Mouse (Mus musculus) neural tube, embryonic 13.5 days (tissue): ENCODE data around the gene Podnl1. TPM values are rescaled to one million over a fixed set of nuclear protein-coding genes. Genes with fewer than 3 reads are reported as not detected.

Source experiments
- ATAC-seq: fragments of 200-750 bp; cut with Nextera tagmentation; 2 replicates; pipeline ENCODE4 v1.8.0; 2017; ENCODE audit warnings: low read depth, mild to moderate bottlenecking, moderate TSS enrichment, moderate library complexity
- H3K27ac ChIP-seq: fragments of 300-500 bp; sonication (generic); replicated peaks from 2 replicates; pipeline ENCODE4 v1.5.1; 2015; ENCODE audit warnings: moderate library complexity, mild to moderate bottlenecking, inconsistent platforms
- H3K27me3 ChIP-seq: fragments of 300-500 bp; sonication (generic); 2 replicates; pipeline ENCODE4 v1.6.1; 2015; ENCODE audit warnings: mild to moderate bottlenecking, inconsistent platforms
- H3K36me3 ChIP-seq: fragments of 300-500 bp; sonication (generic); 2 replicates; pipeline ENCODE4 v1.6.1; 2015; ENCODE audit warnings: mild to moderate bottlenecking, inconsistent platforms
- H3K4me1 ChIP-seq: fragments of 300-500 bp; sonication (generic); replicated peaks from 2 replicates; pipeline ENCODE4 v1.6.1; 2015; ENCODE audit warnings: inconsistent platforms
- H3K4me2 ChIP-seq: fragments of 300-500 bp; sonication (generic); 2 replicates; pipeline ENCODE4 v1.6.1; 2015; ENCODE audit warnings: inconsistent platforms, mild to moderate bottlenecking, moderate library complexity
- H3K4me3 ChIP-seq: fragments of 300-500 bp; sonication (generic); 2 replicates; pipeline ENCODE4 v1.5.1; 2015; ENCODE audit warnings: mild to moderate bottlenecking, inconsistent platforms
- H3K9ac ChIP-seq: fragments of 300-500 bp; sonication (generic); 2 replicates; pipeline ENCODE4 v1.6.1; 2015; ENCODE audit warnings: moderate library complexity, mild to moderate bottlenecking, inconsistent platforms
- H3K9me3 ChIP-seq: fragments of 300-500 bp; sonication (generic); 2 replicates; pipeline ENCODE4 v1.6.1; 2016; ENCODE audit warnings: inconsistent platforms
- WGBS: fragments of 180-500 bp; shearing (Covaris S2); methylation state at CpG from one replicate; pipeline ENCODE4 v1.1.7; 2015; 5-methylcytosine and 5-hydroxymethylcytosine counted together
- polyA plus RNA-seq: library from polyadenylated mRNA; unstranded; fragments of >200 nt; fragmentation: Nextera tagmentation; extraction: Ambion mirVana; gene quantifications from 2 replicates; pipeline ENCODE4 v1.2.1, GENCODE M21; 2015

Gene Podnl1
- polyA plus RNA-seq, 1 experiment from 2014 or later, result 0.36 TPM

GRCm38 (mm10) chr8:84101476-84102270 is 24.1 kb upstream of the Podnl1 start:
- H3K9ac ChIP-seq, result 0 out of 2 replicates have a peak overlapping the region, but pooled peaks have one; percentile 82
- no peaks in the 10 kb centered on the region for H3K9me3 ChIP-seq
- no peak overlapping the region for H3K27ac ChIP-seq
- peaks cover 59% of the 10 kb centered on the region for H3K36me3 ChIP-seq
- peaks cover 47% of the 10 kb centered on the region for H3K4me1 ChIP-seq
- WGBS, result 92% methylated on average over 25 of the region's 25 CpGs
- H3K4me2 ChIP-seq, result 0 out of 2 replicates have a peak overlapping the region, but pooled peaks have one; percentile 86
- no peaks in the 10 kb centered on the region for H3K27me3 ChIP-seq
- no peak for ATAC-seq
- no peak overlapping the region for H3K4me3 ChIP-seq

- H3K9ac ChIP-seq, result peak overlapping the region; percentile 82
- H3K4me1 ChIP-seq, result peaks cover 47% of the 10 kb centered on the region
- WGBS, result 40% methylated on average over 3 of the region's 3 CpGs
- H3K27me3 ChIP-seq, result no peaks in the 10 kb centered on the region
- H3K9me3 ChIP-seq, result no peaks in the 10 kb centered on the region
- peak overlapping the region; percentile 94 for H3K27ac ChIP-seq
- peak overlapping the region; percentile 58 for H3K4me3 ChIP-seq
- ATAC-seq, result no peak
- H3K4me2 ChIP-seq, result peak overlapping the region; percentile 86
- H3K36me3 ChIP-seq, result peaks cover 40% of the 10 kb centered on the region
These were observed 22.2 kb upstream of the Podnl1 start for GRCm38 (mm10) chr8:84103601-84104000.

GRCm38 (mm10) chr8:84104221-84104620 is 21.6 kb upstream of the Podnl1 start:
- Histone ChIP-seq H3K4me2 (peak overlapping the region; percentile 86), H3K9ac (peak overlapping the region; percentile 82), H3K27ac (peak overlapping the region; percentile 94), H3K9me3 (no peaks in the 10 kb centered on the region), H3K27me3 (no peaks in the 10 kb centered on the region), H3K36me3 (peaks cover 33% of the 10 kb centered on the region), H3K4me3 (peak overlapping the region; percentile 58), H3K4me1 (peaks cover 47% of the 10 kb centered on the region)
- under 1% methylated on average over 28 of the region's 29 CpGs for WGBS
- peak; percentile 89 for ATAC-seq

- peak within 1 kb of the TSS; percentile 82 for H3K9ac ChIP-seq
- 6% methylated on average over 42 of the region's 42 CpGs for WGBS
- peak within 1 kb of the TSS; percentile 94 for H3K27ac ChIP-seq
- H3K4me1 ChIP-seq, result peaks cover 46% of the 10 kb centered on the region
- peak within 1 kb of the TSS; percentile 58 for H3K4me3 ChIP-seq
- H3K27me3 ChIP-seq, result no peaks in the 10 kb centered on the region
- no peaks in the 10 kb centered on the region for H3K9me3 ChIP-seq
- H3K36me3 ChIP-seq, result peaks cover 26% of the 10 kb centered on the region
- H3K4me2 ChIP-seq, result peak within 1 kb of the TSS; percentile 86
- ATAC-seq, result peak; percentile 96
These were observed 20.8 kb upstream of the Podnl1 start, which contains the start of gene Dcaf15 for GRCm38 (mm10) chr8:84104697-84105609. Dcaf15 (minus strand) TSS chr8:84104768.

- Histone ChIP-seq H3K27ac (peak overlapping the region; percentile 87), H3K27me3 (no peaks in the 10 kb centered on the region), H3K9me3 (no peaks in the 10 kb centered on the region), H3K9ac (0 out of 2 replicates have a peak overlapping the region, but pooled peaks have one; percentile 60), H3K4me3 (peak overlapping the region; percentile 38), H3K4me1 (peaks cover 41% of the 10 kb centered on the region), H3K4me2 (peak overlapping the region; percentile 54), H3K36me3 (peaks cover 19% of the 10 kb centered on the region)
- 70% methylated on average over 2 of the region's 2 CpGs for WGBS
- no peak for ATAC-seq
These were observed 20.1 kb upstream of the Podnl1 start for GRCm38 (mm10) chr8:84105676-84106075.

- WGBS, result 97% methylated on average over 5 of the region's 6 CpGs
- H3K4me3 ChIP-seq, result no peak overlapping the region
- ATAC-seq, result no peak
- H3K4me2 ChIP-seq, result no peak overlapping the region
- H3K27me3 ChIP-seq, result no peaks in the 10 kb centered on the region
- no peak overlapping the region for H3K27ac ChIP-seq
- H3K36me3 ChIP-seq, result peaks cover 13% of the 10 kb centered on the region
- no peak overlapping the region for H3K9ac ChIP-seq
- H3K4me1 ChIP-seq, result peaks cover 36% of the 10 kb centered on the region
- H3K9me3 ChIP-seq, result no peaks in the 10 kb centered on the region
These were observed 19.4 kb upstream of the Podnl1 start for GRCm38 (mm10) chr8:84106216-84107040.

- no peaks in the 10 kb centered on the region for H3K4me1 ChIP-seq
- no peaks in the 10 kb centered on the region for H3K36me3 ChIP-seq
- H3K4me3 ChIP-seq, result no peak overlapping the region
- no peaks in the 10 kb centered on the region for H3K9me3 ChIP-seq
- ATAC-seq, result no peak
- no peak overlapping the region for H3K9ac ChIP-seq
- WGBS, result 87% methylated on average over 6 of the region's 6 CpGs
- H3K4me2 ChIP-seq, result no peak overlapping the region
- H3K27me3 ChIP-seq, result no peaks in the 10 kb centered on the region
- no peak overlapping the region for H3K27ac ChIP-seq
These were observed 10.1 kb upstream of the Podnl1 start for GRCm38 (mm10) chr8:84115646-84116045.

- H3K27ac ChIP-seq, result no peak overlapping the region
- ATAC-seq, result no peak
- H3K27me3 ChIP-seq, result no peaks in the 10 kb centered on the region
- H3K36me3 ChIP-seq, result no peaks in the 10 kb centered on the region
- H3K4me2 ChIP-seq, result no peak overlapping the region
- no peaks in the 10 kb centered on the region for H3K9me3 ChIP-seq
- no peak overlapping the region for H3K4me3 ChIP-seq
- H3K4me1 ChIP-seq, result no peaks in the 10 kb centered on the region
- H3K9ac ChIP-seq, result no peak overlapping the region
- WGBS, result 86% methylated on average over 3 of the region's 3 CpGs
These were observed 3.6 kb upstream of the Podnl1 start for GRCm38 (mm10) chr8:84122151-84122550.

GRCm38 (mm10) chr8:84126742-84127141 is 953 bp downstream of the Podnl1 start:
- no peaks in the 10 kb centered on the region for H3K4me1 ChIP-seq
- 77% methylated on average over 2 of the region's 2 CpGs for WGBS
- H3K36me3 ChIP-seq, result peaks cover 7% of the 10 kb centered on the region
- no peak for ATAC-seq
- no peak overlapping the region for H3K9ac ChIP-seq
- H3K4me3 ChIP-seq, result no peak overlapping the region
- H3K27me3 ChIP-seq, result 0 out of 2 replicates have a peak, but pooled peaks cover 3% of the 10 kb centered on the region
- H3K27ac ChIP-seq, result no peak overlapping the region
- H3K9me3 ChIP-seq, result no peaks in the 10 kb centered on the region
- no peak overlapping the region for H3K4me2 ChIP-seq

- Histone ChIP-seq H3K27ac (no peak overlapping the region), H3K4me2 (no peak overlapping the region), H3K9me3 (no peaks in the 10 kb centered on the region), H3K4me3 (no peak overlapping the region), H3K9ac (no peak overlapping the region), H3K4me1 (no peaks in the 10 kb centered on the region), H3K36me3 (peaks cover 13% of the 10 kb centered on the region), H3K27me3 (0 out of 2 replicates have a peak, but pooled peaks cover 3% of the 10 kb centered on the region)
- WGBS, result 74% methylated on average over 17 of the region's 17 CpGs
- no peak for ATAC-seq
These were observed 1.6 kb downstream of the Podnl1 start for GRCm38 (mm10) chr8:84127202-84127901.

GRCm38 (mm10) chr8:84128277-84128676 is 2.5 kb downstream of the Podnl1 start:
- Histone ChIP-seq H3K27me3 (0 out of 2 replicates have a peak, but pooled peaks cover 3% of the 10 kb centered on the region), H3K9ac (no peak overlapping the region), H3K4me2 (no peak overlapping the region), H3K27ac (no peak overlapping the region), H3K36me3 (peaks cover 22% of the 10 kb centered on the region), H3K4me3 (no peak overlapping the region), H3K9me3 (no peaks in the 10 kb centered on the region), H3K4me1 (no peaks in the 10 kb centered on the region)
- no peak; the same call in 1 of the 2 replicates for ATAC-seq
- 70% methylated on average over 8 of the region's 8 CpGs for WGBS
